Mouse (Mus musculus) layer of hippocampus, adult 18-20 months (tissue): ENCODE measurements around the gene Pcsk5. TPM values are rescaled to one million over a fixed set of nuclear protein-coding genes. Genes with fewer than 3 reads are reported as not detected.

Experiments used
- DNase-seq, 2 experiments: peaks; one replicate each; pipeline ENCODE4 v3.0.0; 2022; ENCODE audit warnings: low spot score in 2 of 2
- long read RNA-seq: library from polyadenylated mRNA; stranded (forward); transcript quantifications from one replicate; pipeline ENCODE4 v2.0.0, GENCODE M21; 2021
- total RNA-seq, 2 experiments: library from RNA; stranded (reverse); gene quantifications; 2 replicates each; pipeline ENCODE4 v1.2.3; 2021

Pcsk5 gene
- total RNA-seq = 10 to 100 TPM; 10.6 to 12.3 TPM
- long read RNA-seq, full-length matches to known transcripts = 6 of 8 reads
- long read RNA-seq, partial matches to known transcripts = 0 of 8 reads
- long read RNA-seq, other reads (novel, unspliced or antisense) = 2 of 8 reads

GRCm38 (mm10) chr19:17837471-17837859 lies at the start of gene Pcsk5:
TSS of gene Pcsk5 (minus strand) at chr19:17837632.
- peak; percentile 80 to 89 for DNase-seq

DNA sequence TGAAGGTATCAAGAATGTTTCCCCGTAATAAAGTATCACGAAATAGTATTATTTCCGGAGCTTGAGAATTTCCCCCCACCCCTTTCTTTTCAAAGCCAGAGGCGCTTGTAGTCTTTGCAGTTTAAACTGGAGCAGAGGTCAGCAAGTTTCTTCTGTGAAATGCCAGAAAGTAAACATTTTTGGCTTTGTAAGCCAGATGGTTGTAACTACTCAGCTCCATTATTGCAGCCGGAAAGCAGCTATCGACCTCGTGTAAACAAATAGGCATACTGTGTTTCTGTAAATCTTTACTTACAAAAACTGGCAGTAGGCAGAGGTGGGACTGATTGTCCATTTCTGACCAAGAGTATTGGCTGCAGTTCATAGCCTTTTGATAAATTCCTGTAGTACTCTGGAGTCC lies 38.4 kb upstream of the Pcsk5 start:
- DNase-seq = no peak

DNA sequence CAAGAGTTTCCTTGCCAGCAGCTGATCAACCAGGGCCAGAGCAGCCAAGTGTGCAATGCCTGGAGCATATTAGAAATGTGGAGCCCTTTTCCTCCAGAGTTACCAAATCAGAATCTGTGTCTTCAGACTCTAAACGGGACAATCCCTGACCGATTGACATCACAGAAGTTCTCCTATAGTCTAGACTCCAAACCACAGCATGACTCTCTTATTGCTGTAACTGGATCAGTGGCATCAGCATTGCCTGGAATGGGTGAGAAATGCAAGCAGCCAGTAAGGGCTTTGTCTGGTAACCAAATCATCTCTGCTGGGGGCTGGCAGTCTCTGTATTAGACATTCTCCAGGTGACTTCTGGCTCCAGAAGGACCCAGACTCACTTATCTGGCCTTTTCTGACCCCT lies 37.0 kb upstream of the Pcsk5 start:
- no peak for DNase-seq

DNA sequence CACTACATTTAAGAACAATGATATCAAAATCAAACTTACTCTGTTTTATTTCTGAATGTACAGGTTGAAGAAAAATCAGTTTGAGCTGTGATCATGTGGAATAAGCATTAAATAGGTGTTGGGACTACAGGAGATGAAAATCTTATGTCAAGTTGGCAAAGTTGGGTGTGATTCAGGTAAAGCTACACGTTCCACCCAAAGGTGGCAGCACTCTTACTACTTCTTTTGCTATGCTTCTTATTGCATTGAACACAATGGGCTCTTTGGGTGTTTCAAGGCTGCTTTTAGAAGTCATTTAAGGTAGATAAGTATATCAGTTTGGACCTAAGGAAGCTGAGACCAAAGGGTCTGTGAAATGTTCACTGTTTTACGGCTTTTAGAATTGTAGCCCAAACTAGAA lies 36.3 kb upstream of the Pcsk5 start:
- peak in 1 of 2 experiments; percentile 12 for DNase-seq

GRCm38 (mm10) chr19:17866317-17866891 lies 29.0 kb upstream of the Pcsk5 start:
- no peak for DNase-seq

DNA sequence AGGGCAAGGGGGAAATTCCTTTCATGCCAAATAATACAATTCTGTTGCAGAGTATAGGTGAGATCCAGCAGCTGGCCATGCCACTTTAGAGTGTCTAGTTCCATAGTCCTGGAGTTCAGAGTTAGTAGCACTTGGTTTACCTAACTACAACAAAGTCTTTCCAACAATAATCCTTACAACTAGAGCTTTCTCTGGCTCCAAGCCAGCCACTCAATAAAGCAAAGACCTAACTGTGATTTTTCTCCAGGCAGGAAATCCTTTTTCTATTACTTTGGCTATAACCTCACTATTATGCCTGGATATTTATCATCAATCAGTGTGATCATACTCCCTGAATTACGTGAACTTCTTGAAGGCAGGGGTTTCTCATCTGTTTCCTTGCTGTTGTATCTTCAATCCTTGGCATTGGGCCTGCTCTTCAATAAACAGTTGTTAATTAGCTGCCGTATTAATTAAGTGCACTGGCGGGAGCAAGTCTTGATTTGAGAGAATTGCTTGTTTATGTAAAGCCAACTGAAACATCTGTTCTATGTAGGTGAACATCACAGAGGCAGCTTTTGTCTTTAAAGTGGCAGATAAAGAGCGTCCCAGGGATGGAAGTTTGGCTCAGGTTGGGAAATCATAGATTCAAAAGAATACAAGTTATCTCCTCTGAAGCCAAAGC lies 23.1 kb upstream of the Pcsk5 start:
- DNase-seq = no peak

GRCm38 (mm10) chr19:17856741-17857140 lies 19.3 kb upstream of the Pcsk5 start:
- peak in 1 of 2 experiments; percentile 72 for DNase-seq

DNA sequence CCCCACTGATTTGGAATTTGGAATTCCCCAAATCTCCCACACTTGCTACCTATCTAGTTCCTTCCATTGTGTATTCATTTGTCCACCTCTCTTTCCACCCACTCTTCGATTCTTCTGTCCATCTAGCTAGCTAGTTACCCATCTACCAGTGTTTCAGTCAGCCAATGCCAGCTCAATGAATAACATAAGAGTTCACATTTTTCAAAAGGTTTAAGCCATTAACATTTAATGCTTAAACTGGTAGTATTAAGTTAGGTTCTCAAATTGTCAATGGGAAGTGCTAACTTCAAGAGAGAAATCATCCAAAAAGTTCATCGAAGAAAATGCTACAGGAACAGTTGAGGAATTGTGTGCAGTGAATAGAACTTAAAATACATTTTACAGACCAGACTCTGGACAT lies 11.0 kb upstream of the Pcsk5 start:
- DNase-seq = no peak

DNA sequence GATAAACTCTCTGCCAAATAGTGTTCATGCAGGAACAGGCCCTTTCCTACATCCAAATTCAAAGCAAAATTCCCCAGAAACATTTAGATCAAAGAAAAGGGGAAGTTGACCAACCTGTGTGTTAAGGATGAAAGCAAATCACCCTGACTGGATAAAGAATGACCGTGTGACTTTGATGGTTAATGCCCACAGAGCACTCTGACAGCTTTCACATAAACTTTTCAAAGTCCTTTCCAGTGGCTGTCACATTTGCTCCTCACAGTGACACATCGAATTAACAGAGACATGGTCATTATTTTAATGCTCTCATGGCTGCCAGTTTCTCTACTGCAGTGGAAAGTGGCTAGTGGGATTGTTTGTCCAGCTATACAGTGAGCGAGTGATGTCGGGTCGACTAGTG lies 8.5 kb upstream of the Pcsk5 start:
- no peak for DNase-seq

DNA sequence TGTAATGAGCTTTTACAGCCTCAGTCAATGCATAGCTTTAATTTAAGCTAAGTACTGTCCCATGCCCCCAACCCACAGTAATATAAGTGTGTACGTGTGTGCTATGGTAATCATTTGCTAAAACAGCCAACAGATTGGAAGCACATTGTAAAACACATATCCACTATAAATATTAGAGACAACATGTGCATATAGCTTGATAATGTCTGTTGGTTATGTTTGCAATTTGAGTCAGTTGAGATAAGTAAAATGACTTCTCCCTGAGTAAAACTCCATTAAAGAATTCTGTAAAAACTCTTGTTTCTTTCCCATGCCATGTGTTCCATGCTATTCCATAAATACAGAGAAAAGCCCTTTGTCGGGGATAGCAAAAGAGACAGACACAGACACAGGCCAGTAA lies 4.2 kb upstream of the Pcsk5 start:
- DNase-seq = no peak

DNA sequence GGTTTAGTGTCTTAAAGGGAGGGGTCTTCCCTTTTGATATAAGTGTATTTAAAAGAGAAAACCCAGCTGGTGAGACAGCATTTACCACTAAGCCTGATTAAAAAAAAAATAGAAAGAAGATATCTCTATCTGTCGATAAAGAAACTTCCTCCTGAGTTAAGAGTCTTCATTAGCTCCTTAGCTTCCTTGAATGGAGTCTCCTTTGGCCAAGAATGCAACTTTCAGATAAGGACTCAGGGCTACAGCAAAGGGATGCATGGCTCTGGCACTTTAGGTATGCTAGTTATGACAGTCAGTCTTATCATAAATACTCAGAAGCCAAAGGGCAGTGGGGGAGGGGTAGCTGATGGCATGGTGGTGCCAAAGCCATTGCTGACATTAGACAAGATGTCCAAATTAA lies 2.4 kb upstream of the Pcsk5 start:
- DNase-seq = no peak

- DNase-seq = peak in 1 of 2 experiments; percentile 10
Observed at GRCm38 (mm10) chr19:17836566-17837470, 614 bp downstream of the Pcsk5 start.

GRCm38 (mm10) chr19:17835681-17836565 lies 1.5 kb downstream of the Pcsk5 start:
- peak in 1 of 2 experiments; percentile 15 for DNase-seq

GRCm38 (mm10) chr19:17834894-17835293 lies 2.5 kb downstream of the Pcsk5 start:
- no peak for DNase-seq

DNA sequence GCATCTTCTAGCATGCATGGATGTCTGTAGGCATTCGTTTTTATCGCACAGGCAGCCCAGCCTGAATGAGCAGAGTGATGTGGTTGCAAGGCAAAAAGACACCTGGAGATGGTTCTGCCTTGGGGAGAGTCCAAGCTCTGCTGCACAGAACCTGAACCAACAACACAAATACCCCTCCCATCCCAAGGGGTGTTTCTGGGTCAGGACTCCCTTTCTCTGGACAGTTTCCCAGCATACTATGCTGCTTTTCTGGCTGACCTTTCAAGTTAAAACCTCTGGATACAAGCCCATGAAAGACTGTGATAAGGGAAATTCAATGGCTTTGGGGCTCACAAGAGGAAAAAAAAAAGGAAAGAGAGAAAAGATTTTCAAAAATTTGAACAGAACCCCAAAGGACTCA lies 6.1 kb downstream of the Pcsk5 start:
- no peak for DNase-seq

- no peak for DNase-seq
Observed at GRCm38 (mm10) chr19:17828414-17828813, 9.0 kb downstream of the Pcsk5 start.

DNA sequence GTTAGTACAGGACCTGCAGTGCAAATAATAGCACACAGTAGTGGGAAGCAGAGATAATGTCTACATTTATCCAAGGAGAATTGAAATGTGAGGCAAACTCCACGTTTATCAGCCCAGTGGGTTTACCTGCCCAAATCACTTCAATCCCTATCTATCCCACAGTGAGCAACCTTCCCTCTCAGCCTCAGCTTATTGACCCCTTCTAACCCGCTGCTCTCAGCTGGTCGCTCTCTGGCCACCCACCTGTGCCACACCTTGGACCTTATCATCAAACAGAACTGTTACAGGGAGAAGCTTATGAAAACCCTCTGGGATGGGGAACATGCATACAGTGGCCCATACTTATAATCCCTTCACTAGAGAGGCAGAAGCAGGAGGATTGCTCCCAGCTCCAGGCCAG lies 10.7 kb downstream of the Pcsk5 start:
- DNase-seq = no peak

- no peak for DNase-seq
Observed at GRCm38 (mm10) chr19:17820046-17820445, 17.4 kb downstream of the Pcsk5 start.

GRCm38 (mm10) chr19:17819081-17819480 lies 18.4 kb downstream of the Pcsk5 start:
- DNase-seq = peak; percentile 62 to 82

- no peak for DNase-seq
Observed at GRCm38 (mm10) chr19:17815062-17815461, 22.4 kb downstream of the Pcsk5 start.

- no peak for DNase-seq
Observed at GRCm38 (mm10) chr19:17813449-17813990, 23.9 kb downstream of the Pcsk5 start.
